Mouse (Mus musculus) kidney, adult 2 months (tissue): Measurements from ENCODE around the gene Hspbap1.

ENCODE experiments used
- CTCF ChIP-seq: fragments of 200-500 bp; conservative IDR thresholded peaks from 2 replicates; pipeline ENCODE4 v1.5.1; 2011; ENCODE audit warnings: low read depth, mild to moderate bottlenecking, control low read depth, low read length, moderate library complexity, mixed read lengths; ENCODE audit not compliant: insufficient read depth, insufficient read length
- POLR2A ChIP-seq: fragments of 200-500 bp; IDR thresholded peaks from one replicate; pipeline ENCODE4 v1.6.1; 2011; ENCODE audit warnings: low read depth, low read length, control low read depth

GRCm38 (mm10) chr16:35847138-35847537 lies 77.0 kb downstream of the Hspbap1 start:
- TF ChIP-seq POLR2A (no peak), CTCF (no peak)
